Mouse (Mus musculus): ENCODE measurements around the gene Rps6ka3. TPM values are rescaled to one million over a fixed set of nuclear protein-coding genes. Genes with fewer than 3 reads are reported as not detected.

Rps6ka3 gene
- polyA plus RNA-seq (2012; rRNA removed) = 5.6 and 6.7 TPM in 2 replicates

DNA sequence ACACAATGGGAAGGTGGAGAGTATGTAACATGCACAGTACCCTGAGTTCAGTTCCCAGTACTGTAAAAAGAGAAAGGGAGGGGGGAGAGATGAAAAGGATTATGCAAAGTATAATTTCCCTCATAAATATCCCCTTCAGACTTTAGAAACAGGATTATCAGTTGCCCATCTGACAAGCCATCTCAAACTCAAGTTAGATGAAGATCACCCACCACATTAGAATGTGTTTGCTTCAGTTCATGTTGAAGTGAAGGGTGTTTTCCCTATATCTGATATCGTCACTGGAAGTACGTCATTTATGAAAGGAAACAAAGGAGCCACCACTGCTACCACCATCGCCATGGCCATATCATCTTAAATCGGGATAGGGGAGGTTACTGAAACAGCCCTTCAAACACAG is at the start of gene Rps6ka3:
Gene Rps6ka3 (plus strand): TSS at position 301 of the 400 bp plus-strand sequence.

DNA sequence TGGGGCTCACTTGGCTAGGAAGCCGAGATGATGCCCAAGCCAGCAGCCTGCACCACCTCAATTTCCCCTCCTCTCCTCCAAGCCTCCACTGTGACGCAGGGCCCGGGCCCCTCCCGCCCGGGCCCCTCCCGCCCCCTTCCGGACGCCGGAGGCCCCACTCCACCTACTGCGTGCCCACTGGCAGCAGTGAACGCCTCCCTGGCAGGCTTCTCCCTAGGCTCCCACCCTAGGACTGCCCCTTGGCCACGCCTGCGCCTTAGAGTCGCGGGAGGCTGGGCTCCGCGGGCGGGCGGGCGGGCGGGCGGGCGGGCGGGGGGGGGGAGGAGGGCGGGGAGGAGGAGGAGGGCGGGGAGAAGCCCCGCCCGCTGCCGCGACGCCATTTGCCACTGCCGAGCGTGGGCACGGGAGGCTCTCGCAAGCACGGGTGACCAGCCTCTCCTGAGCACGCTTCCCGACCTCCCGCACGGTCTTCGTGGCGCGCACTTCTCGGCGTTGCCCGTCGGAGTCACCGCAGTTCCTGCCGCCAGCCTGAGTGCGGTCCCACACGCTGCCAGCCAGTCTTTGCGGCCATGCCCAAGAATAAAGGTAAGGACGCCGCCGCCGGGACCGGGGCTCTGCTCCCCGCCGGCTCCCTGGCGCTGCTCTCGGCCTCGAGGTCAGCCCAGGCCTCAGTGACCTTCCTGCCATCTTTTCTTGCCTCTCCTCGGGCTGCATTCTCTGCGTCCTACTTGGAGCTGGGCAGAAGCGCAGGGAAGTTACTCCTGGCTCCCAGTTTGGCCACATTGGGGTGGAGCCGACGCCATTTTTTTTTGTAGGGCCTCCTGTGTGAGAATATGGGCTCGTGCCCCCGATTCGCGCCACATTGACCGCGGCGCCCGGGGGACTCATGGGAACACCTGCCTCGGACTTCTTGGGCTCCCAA is 162.0 kb downstream of the Rps6ka3 start, which contains the start of gene Eif1ax:
Gene Eif1ax (plus strand): TSS at position 348 of the 922 bp plus-strand sequence.

DNA sequence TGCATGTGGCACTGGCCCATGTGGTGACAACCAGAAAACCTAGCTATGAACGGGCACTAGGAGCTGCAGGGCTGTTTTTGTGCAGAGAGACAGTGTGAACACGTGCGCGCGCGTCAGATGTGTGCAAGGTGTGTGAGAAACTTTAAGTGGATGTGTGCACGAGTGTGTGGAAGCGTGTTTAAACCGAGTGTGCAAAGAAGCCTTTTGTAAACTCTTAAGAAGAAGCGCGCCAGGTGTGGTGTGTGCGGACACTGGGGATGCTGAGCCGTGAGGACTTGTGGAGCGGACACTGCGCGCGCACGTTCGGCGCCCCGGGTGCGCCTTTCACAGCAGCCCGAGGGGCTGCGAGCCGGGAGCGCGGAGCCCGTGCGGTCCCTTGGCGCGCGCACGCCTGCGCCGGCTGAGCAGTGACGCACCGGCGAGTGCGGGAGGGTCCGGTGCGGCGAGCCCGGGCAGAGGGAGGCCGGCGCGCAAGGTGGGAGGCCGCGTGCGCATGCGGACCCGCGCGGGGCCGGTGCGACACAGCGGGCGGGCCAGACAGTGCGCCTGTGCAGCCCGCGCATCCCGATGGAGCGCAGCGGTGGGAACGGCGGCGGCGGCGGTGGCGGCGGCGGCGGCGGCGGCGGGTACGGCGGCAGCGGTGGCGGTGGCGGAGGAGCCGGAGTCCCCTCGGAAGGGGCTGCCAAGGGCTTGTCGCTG is 204.2 kb downstream of the Rps6ka3 start, which contains the start of gene Map7d2:
Gene Map7d2 (plus strand): TSS at position 443 of the 699 bp plus-strand sequence.

Other genes starting within 250 kb of the Rps6ka3 start
- gene Eif1ax, start 161.9 kb downstream of the Rps6ka3 start, polyA plus RNA-seq (2012; rRNA removed) = 51.5 and 55.9 TPM in 2 replicates
- 0.01 TPM in 2 replicates for gene Map7d2, start 204.3 kb downstream of the Rps6ka3 start, polyA plus RNA-seq (2012; rRNA removed)

Measured in liver, embryonic 14 days (tissue).